Mouse (Mus musculus): ENCODE results near the gene Psmc6. TPM values are rescaled to one million over a fixed set of nuclear protein-coding genes. Genes with fewer than 3 reads are reported as not detected.

Gene Psmc6
- polyA plus RNA-seq, 1 experiment from 2014 or later, result 184 TPM

GRCm38 (mm10) chr14:45318426-45319236, 11.0 kb upstream of the Psmc6 start, which contains the start of gene Ero1l:
TSS of gene Ero1l (minus strand) at chr14:45318771.
- Histone ChIP-seq H3K4me2 (replicated peaks) (peak within 1 kb of the TSS; percentile 69), H3K27ac (peak within 1 kb of the TSS; percentile 93), H3K9ac (replicated peaks) (peak within 1 kb of the TSS; percentile 96), H3K4me3 (replicated peaks) (peak within 1 kb of the TSS; percentile 91), H3K9me3 (no peaks in the 10 kb centered on the region), H3K4me1 (replicated peaks) (peaks cover 27% of the 10 kb centered on the region), H3K27me3 (no peaks in the 10 kb centered on the region), H3K36me3 (no peaks in the 10 kb centered on the region)
- peak; percentile 98 for ATAC-seq
- WGBS, result 2% methylated on average over 65 of the region's 74 CpGs

- Histone ChIP-seq H3K4me1 (replicated peaks) (peaks cover 27% of the 10 kb centered on the region), H3K9me3 (no peaks in the 10 kb centered on the region), H3K27ac (no peak overlapping the region; the same call in 1 of the 2 replicates), H3K4me3 (replicated peaks) (no peak overlapping the region), H3K9ac (replicated peaks) (no peak overlapping the region), H3K27me3 (no peaks in the 10 kb centered on the region), H3K36me3 (no peaks in the 10 kb centered on the region), H3K4me2 (replicated peaks) (peak overlapping the region; percentile 69; the same call in 1 of the 2 replicates)
- no peak for ATAC-seq
- WGBS, result 65% methylated on average over 3 of the region's 3 CpGs
These were observed 10.4 kb upstream of the Psmc6 start for GRCm38 (mm10) chr14:45319237-45319610.

GRCm38 (mm10) chr14:45320111-45320510, 9.5 kb upstream of the Psmc6 start:
- WGBS, result 87% methylated on average over 4 of the region's 4 CpGs

GRCm38 (mm10) chr14:45321067-45321466, 8.5 kb upstream of the Psmc6 start:
- Histone ChIP-seq H3K9ac (replicated peaks) (no peak overlapping the region), H3K4me2 (replicated peaks) (no peak overlapping the region), H3K27ac (no peak overlapping the region), H3K27me3 (no peaks in the 10 kb centered on the region), H3K9me3 (no peaks in the 10 kb centered on the region), H3K4me1 (replicated peaks) (peaks cover 22% of the 10 kb centered on the region), H3K36me3 (no peaks in the 10 kb centered on the region), H3K4me3 (replicated peaks) (no peak overlapping the region)
- WGBS, result 87% methylated on average over 3 of the region's 3 CpGs
- ATAC-seq, result no peak

More at GRCm38 (mm10) chr14:45320111-45320510, 9.5 kb upstream of the Psmc6 start:
- ATAC-seq, result no peak
- Histone ChIP-seq H3K27me3 (no peaks in the 10 kb centered on the region), H3K27ac (no peak overlapping the region), H3K4me1 (replicated peaks) (peaks cover 27% of the 10 kb centered on the region), H3K9me3 (no peaks in the 10 kb centered on the region), H3K36me3 (no peaks in the 10 kb centered on the region), H3K4me3 (replicated peaks) (no peak overlapping the region), H3K9ac (replicated peaks) (no peak overlapping the region), H3K4me2 (replicated peaks) (no peak overlapping the region)

GRCm38 (mm10) chr14:45321622-45322021, 8.0 kb upstream of the Psmc6 start:
- Histone ChIP-seq H3K4me1 (replicated peaks) (peaks cover 18% of the 10 kb centered on the region), H3K4me2 (replicated peaks) (no peak overlapping the region), H3K36me3 (no peaks in the 10 kb centered on the region), H3K27ac (no peak overlapping the region), H3K9me3 (no peaks in the 10 kb centered on the region), H3K4me3 (replicated peaks) (no peak overlapping the region), H3K9ac (replicated peaks) (no peak overlapping the region), H3K27me3 (no peaks in the 10 kb centered on the region)
- ATAC-seq, result no peak
- 84% methylated on average over 5 of the region's 5 CpGs for WGBS

- H3K36me3 ChIP-seq, result no peaks in the 10 kb centered on the region
These were observed 7.1 kb upstream of the Psmc6 start for GRCm38 (mm10) chr14:45322450-45322849.

GRCm38 (mm10) chr14:45323320-45323719, 6.3 kb upstream of the Psmc6 start:
- Histone ChIP-seq H3K4me3 (replicated peaks) (no peak overlapping the region), H3K27ac (no peak overlapping the region), H3K4me2 (replicated peaks) (no peak overlapping the region), H3K9ac (replicated peaks) (no peak overlapping the region), H3K27me3 (no peaks in the 10 kb centered on the region), H3K36me3 (no peaks in the 10 kb centered on the region), H3K9me3 (no peaks in the 10 kb centered on the region), H3K4me1 (replicated peaks) (peaks cover 8% of the 10 kb centered on the region)
- ATAC-seq, result no peak
- 93% methylated on average over 3 of the region's 3 CpGs for WGBS

More at GRCm38 (mm10) chr14:45322450-45322849, 7.1 kb upstream of the Psmc6 start:
- Histone ChIP-seq H3K27ac (no peak overlapping the region), H3K27me3 (no peaks in the 10 kb centered on the region), H3K4me2 (replicated peaks) (no peak overlapping the region), H3K9ac (replicated peaks) (no peak overlapping the region), H3K4me1 (replicated peaks) (peaks cover 11% of the 10 kb centered on the region), H3K4me3 (replicated peaks) (no peak overlapping the region), H3K9me3 (no peaks in the 10 kb centered on the region)
- WGBS, result 97% methylated on average over 2 of the region's 2 CpGs
- ATAC-seq, result no peak

- no peaks in the 10 kb centered on the region for H3K36me3 ChIP-seq
- ATAC-seq, result no peak
- H3K4me1 ChIP-seq (replicated peaks), result peaks cover 4% of the 10 kb centered on the region; the same call in 1 of the 2 replicates
- no peak overlapping the region for H3K4me3 ChIP-seq (replicated peaks)
- no peak overlapping the region for H3K27ac ChIP-seq
- no peak overlapping the region for H3K9ac ChIP-seq (replicated peaks)
- no peak overlapping the region for H3K4me2 ChIP-seq (replicated peaks)
- H3K27me3 ChIP-seq, result no peaks in the 10 kb centered on the region
- no peaks in the 10 kb centered on the region for H3K9me3 ChIP-seq
These were observed 4.1 kb upstream of the Psmc6 start for GRCm38 (mm10) chr14:45325471-45325870.

GRCm38 (mm10) chr14:45328072-45328713, 1.4 kb upstream of the Psmc6 start:
- WGBS, result 90% methylated on average over 4 of the region's 4 CpGs
- H3K27ac ChIP-seq, result no peak overlapping the region
- H3K4me1 ChIP-seq (replicated peaks), result peaks cover 16% of the 10 kb centered on the region
- no peak for ATAC-seq
- H3K4me3 ChIP-seq (replicated peaks), result no peak overlapping the region
- peaks cover 15% of the 10 kb centered on the region for H3K36me3 ChIP-seq
- H3K27me3 ChIP-seq, result no peaks in the 10 kb centered on the region
- H3K9ac ChIP-seq (replicated peaks), result no peak overlapping the region
- no peaks in the 10 kb centered on the region for H3K9me3 ChIP-seq
- no peak overlapping the region for H3K4me2 ChIP-seq (replicated peaks)

GRCm38 (mm10) chr14:45329018-45329588, 485 bp upstream of the Psmc6 start:
- peaks cover 19% of the 10 kb centered on the region for H3K4me1 ChIP-seq (replicated peaks)
- ATAC-seq, result peak; percentile 31; the same call in 1 of the 2 replicates
- H3K4me2 ChIP-seq (replicated peaks), result peak overlapping the region; percentile 49
- peak overlapping the region; percentile 65; the same call in 1 of the 2 replicates for H3K27ac ChIP-seq
- peaks cover 21% of the 10 kb centered on the region for H3K36me3 ChIP-seq
- peak overlapping the region; percentile 87 for H3K4me3 ChIP-seq (replicated peaks)
- no peak overlapping the region for H3K9ac ChIP-seq (replicated peaks)
- no peaks in the 10 kb centered on the region for H3K9me3 ChIP-seq
- H3K27me3 ChIP-seq, result no peaks in the 10 kb centered on the region
- WGBS, result 17% methylated on average over 8 of the region's 8 CpGs

- H3K4me3 ChIP-seq (replicated peaks), result peak within 1 kb of the TSS; percentile 79
- H3K27me3 ChIP-seq, result no peaks in the 10 kb centered on the region
- peak within 1 kb of the TSS; percentile 81 for H3K9ac ChIP-seq (replicated peaks)
- peak within 1 kb of the TSS; percentile 73 for H3K4me2 ChIP-seq (replicated peaks)
- ATAC-seq, result peak; percentile 99
- peak within 1 kb of the TSS; percentile 75 for H3K27ac ChIP-seq
- no peaks in the 10 kb centered on the region for H3K9me3 ChIP-seq
- H3K4me1 ChIP-seq (replicated peaks), result peaks cover 12% of the 10 kb centered on the region
- H3K36me3 ChIP-seq, result peaks cover 19% of the 10 kb centered on the region
- WGBS, result under 1% methylated on average over 56 of the region's 93 CpGs
These were observed 21.6 kb downstream of the Psmc6 start, which contains the start of gene Styx for GRCm38 (mm10) chr14:45350931-45351859. TSS of gene Styx (plus strand) at chr14:45351093.

Measured in midbrain, embryonic 13.5 days (tissue).